Comparison of ENCODE assay signal across 8 mouse cellular contexts in genomic region chr9:25482999-25483347, GRCm38 (mm10). TPM values are rescaled to one million over a fixed set of nuclear protein-coding genes. Genes with fewer than 3 reads are reported as not detected.
DNase-seq lines count a peak whose midpoint lies in the region; ATAC-seq and TF ChIP-seq lines count a peak whose summit lies in the region.

No protein-coding gene starts in this region.

- DNase-seq in hindbrain, embryonic 10.5 days (ENCODE audit: low spot score), result no peak
- DNase-seq in midbrain, postnatal 0 days (ENCODE audit: low spot score), result no peak
- no peak for DNase-seq in frontal cortex, postnatal 36 days (ENCODE audit: low spot score in 2 of 2)
- no peak for DNase-seq in frontal cortex, adult 2 months (ENCODE audit: extremely low spot score in 1 of 2, low spot score in 1 of 2)
- no peak for DNase-seq in ovary, postnatal 10 days (ENCODE audit: low spot score)

- peak overlapping the region; percentile 69; the same call in 1 of the 2 replicates for H3K4me3 ChIP-seq in hindbrain, embryonic 10.5 days
- H3K4me3 ChIP-seq in hindbrain, embryonic 12.5 days, result no peak overlapping the region
- H3K4me3 ChIP-seq in brown adipose tissue, adult 24 weeks (ENCODE audit: insufficient read depth, low read depth, low read length), result peak overlapping the region; percentile 93
- peak overlapping the region; percentile 67 for H3K4me3 ChIP-seq in hindbrain, embryonic 15.5 days
- H3K4me3 ChIP-seq in midbrain, postnatal 0 days (ENCODE audit: low read depth, low read length), result peak overlapping the region; percentile 11; the same call in 1 of the 2 replicates

- TF ChIP-seq CTCF in midbrain, postnatal 0 days (IDR thresholded peaks at IDR 0.05), result peak; percentile 38; the same call in 1 of the 2 replicates

- no peak overlapping the region for H3K4me2 ChIP-seq in hindbrain, embryonic 12.5 days (replicated peaks)
- peak overlapping the region; percentile 76 for H3K4me2 ChIP-seq in hindbrain, embryonic 15.5 days
- peak overlapping the region; percentile 81 for H3K4me2 ChIP-seq in midbrain, postnatal 0 days (ENCODE audit: low read depth, low read length, poor library complexity, severe bottlenecking)

- no peaks in the 10 kb centered on the region for H3K36me3 ChIP-seq in hindbrain, embryonic 10.5 days
- H3K36me3 ChIP-seq in hindbrain, embryonic 12.5 days, result no peaks in the 10 kb centered on the region
- no peaks in the 10 kb centered on the region for H3K36me3 ChIP-seq in hindbrain, embryonic 15.5 days
- H3K36me3 ChIP-seq in midbrain, postnatal 0 days (ENCODE audit: insufficient read depth, low read length), result no peaks in the 10 kb centered on the region

- H3K9me3 ChIP-seq in hindbrain, embryonic 10.5 days, result no peaks in the 10 kb centered on the region
- no peaks in the 10 kb centered on the region for H3K9me3 ChIP-seq in hindbrain, embryonic 12.5 days (replicated peaks)
- no peaks in the 10 kb centered on the region for H3K9me3 ChIP-seq in hindbrain, embryonic 15.5 days
- no peaks in the 10 kb centered on the region for H3K9me3 ChIP-seq in midbrain, postnatal 0 days (ENCODE audit: low read length)

- peaks cover 51% of the 10 kb centered on the region for H3K4me1 ChIP-seq in hindbrain, embryonic 10.5 days (replicated peaks)
- peaks cover 11% of the 10 kb centered on the region for H3K4me1 ChIP-seq in hindbrain, embryonic 12.5 days
- H3K4me1 ChIP-seq in brown adipose tissue, adult 24 weeks (ENCODE audit: control insufficient read depth, insufficient read depth, insufficient read length, low read length), result peaks cover 24% of the 10 kb centered on the region
- peaks cover 57% of the 10 kb centered on the region for H3K4me1 ChIP-seq in hindbrain, embryonic 15.5 days (replicated peaks)
- H3K4me1 ChIP-seq in midbrain, postnatal 0 days (ENCODE audit: insufficient read depth, low read length), result peaks cover 8% of the 10 kb centered on the region; the same call in 1 of the 2 replicates

- H3K9ac ChIP-seq in hindbrain, embryonic 12.5 days, result no peak overlapping the region
- no peak overlapping the region for H3K9ac ChIP-seq in hindbrain, embryonic 15.5 days
- no peak overlapping the region for H3K9ac ChIP-seq in midbrain, postnatal 0 days (replicated peaks; ENCODE audit: low read length, poor library complexity, severe bottlenecking)

- peaks cover 11% of the 10 kb centered on the region for H3K27me3 ChIP-seq in hindbrain, embryonic 10.5 days (ENCODE audit: insufficient read depth, poor library complexity, severe bottlenecking)
- peaks cover 6% of the 10 kb centered on the region; the same call in 1 of the 2 replicates for H3K27me3 ChIP-seq in hindbrain, embryonic 12.5 days
- H3K27me3 ChIP-seq in hindbrain, embryonic 15.5 days, result no peaks in the 10 kb centered on the region
- H3K27me3 ChIP-seq in midbrain, postnatal 0 days (ENCODE audit: insufficient read depth, low read length), result no peaks in the 10 kb centered on the region

- no peak overlapping the region for H3K27ac ChIP-seq in hindbrain, embryonic 10.5 days
- no peak overlapping the region for H3K27ac ChIP-seq in hindbrain, embryonic 12.5 days
- H3K27ac ChIP-seq in brown adipose tissue, adult 24 weeks (replicated peaks; ENCODE audit: low read depth, low read length), result peak overlapping the region; percentile 35; the same call in 1 of the 2 replicates
- no peak overlapping the region for H3K27ac ChIP-seq in hindbrain, embryonic 15.5 days (replicated peaks)
- H3K27ac ChIP-seq in midbrain, postnatal 0 days (ENCODE audit: low read depth, low read length), result no peak overlapping the region

- WGBS in hindbrain, embryonic 10.5 days, result 86% methylated on average over 9 of the region's 9 CpGs
- 90% methylated on average over 9 of the region's 9 CpGs for WGBS in hindbrain, embryonic 12.5 days
- 88% methylated on average over 9 of the region's 9 CpGs for WGBS in hindbrain, embryonic 15.5 days
- 87% methylated on average over 9 of the region's 9 CpGs for WGBS in midbrain, postnatal 0 days

- ATAC-seq in hindbrain, embryonic 12.5 days (ENCODE audit: low FRiP score), result no peak
- no peak for ATAC-seq in hindbrain, embryonic 15.5 days (ENCODE audit: low FRiP score, low read depth)
- ATAC-seq in midbrain, postnatal 0 days (ENCODE audit: low FRiP score), result no peak

RNA-seq across cellular contexts. Expression of gene Eepd1, which starts 1.6 kb away (rescaled TPM):
- polyA plus RNA-seq in hindbrain, embryonic 10.5 days (2016; fragmentation: Nextera tagmentation; extraction: Ambion mirVana), result 10.2 and 12.4 TPM in 2 replicates
- polyA plus RNA-seq in hindbrain, embryonic 12.5 days (2016; fragmentation: Nextera tagmentation; extraction: Ambion mirVana), result 7.5 and 8.0 TPM in 2 replicates
- 13.9 and 15.6 TPM in 2 replicates for polyA plus RNA-seq in brown adipose tissue, adult 24 weeks (2012; ENCODE audit: insufficient read depth, insufficient read length, missing spikeins)
- polyA plus RNA-seq in hindbrain, embryonic 15.5 days (2015; fragmentation: Nextera tagmentation; extraction: Ambion mirVana), result 11.0 and 12.0 TPM in 2 replicates
- 16.2 and 17.6 TPM in 2 replicates for total RNA-seq in midbrain, postnatal 0 days (2014; rRNA removed)
- polyA plus RNA-seq in midbrain, postnatal 0 days (2015; fragmentation: Nextera tagmentation; extraction: Ambion mirVana), result 13.5 and 13.7 TPM in 2 replicates
- polyA plus RNA-seq in frontal cortex, adult 2 months (2012; rRNA removed), result 21.1 and 22.8 TPM in 2 replicates
